Mouse (Mus musculus) heart, postnatal 0 days (tissue): ENCODE data around the gene Cwc27.

Source experiments
- CTCF ChIP-seq: IDR thresholded peaks from 2 replicates; pipeline ENCODE4 v1.5.1; 2016; ENCODE audit warnings: antibody characterized with exemption, control low read depth, low read depth
- EP300 ChIP-seq: IDR thresholded peaks from 2 replicates; pipeline ENCODE4 v1.6.1; 2016; ENCODE audit warnings: antibody characterized with exemption, low read depth

GRCm38 (mm10) chr13:104684361-104685011 lies 132.5 kb downstream of the Cwc27 start:
- TF ChIP-seq EP300 (no peak), CTCF (no peak)
